Mouse (Mus musculus) myocyte (in vitro differentiated cells): ENCODE measurements around the gene Prim2. TPM values are rescaled to one million over a fixed set of nuclear protein-coding genes. Genes with fewer than 3 reads are reported as not detected.

Experiments
- H3K27me3 ChIP-seq: one replicate; pipeline ENCODE4 v1.6.1; 2011; ENCODE audit not compliant: control insufficient read depth, insufficient read depth, insufficient read length
- H3K36me3 ChIP-seq: one replicate; pipeline ENCODE4 v1.6.1; 2011; ENCODE audit not compliant: control insufficient read depth, insufficient read depth
- H3K4me2 ChIP-seq: one replicate; pipeline ENCODE4 v1.6.1; 2011; ENCODE audit warnings: low read depth, control low read depth
- H3K4me3 ChIP-seq: one replicate; pipeline ENCODE4 v1.5.1; 2011; ENCODE audit warnings: mild to moderate bottlenecking, control low read depth, moderate library complexity
- H3K79me2 ChIP-seq: one replicate; pipeline ENCODE4 v1.6.1; 2011; ENCODE audit not compliant: control insufficient read depth, insufficient read depth
- H3ac ChIP-seq: one replicate; pipeline ENCODE4 v1.6.1; 2011; ENCODE audit not compliant: control insufficient read depth, insufficient read length
- CEBPB ChIP-seq: IDR thresholded peaks from 2 replicates; pipeline ENCODE4 v1.6.1; 2011; ENCODE audit warnings: mild to moderate bottlenecking, moderate library complexity; ENCODE audit not compliant: poor library complexity, insufficient read depth, severe bottlenecking
- E2F4 ChIP-seq: IDR thresholded peaks from one replicate; pipeline ENCODE4 v1.6.1; 2011; ENCODE audit warnings: mild to moderate bottlenecking, control low read depth, moderate library complexity; ENCODE audit not compliant: insufficient read depth
- MAX ChIP-seq: IDR thresholded peaks from one replicate; pipeline ENCODE4 v1.6.1; 2011; ENCODE audit warnings: low read depth, mild to moderate bottlenecking, control low read depth
- MYOD1 ChIP-seq, 3 experiments: IDR thresholded peaks; one replicate each; pipeline ENCODE4 v1.6.1; 2011; ENCODE audit warnings: control low read depth in 2 of 3, low read depth in 2 of 3, mild to moderate bottlenecking in 2 of 3, moderate library complexity in 1 of 3; ENCODE audit not compliant: insufficient read length in 2 of 3, control insufficient read depth in 1 of 3
- MYOG ChIP-seq, 3 experiments: IDR thresholded peaks; one replicate each; pipeline ENCODE4 v1.6.1; 2011; ENCODE audit warnings: control low read depth in 2 of 3, low read depth in 2 of 3, mild to moderate bottlenecking in 2 of 3; ENCODE audit not compliant: insufficient read length in 2 of 3, control insufficient read depth in 1 of 3, insufficient read depth in 1 of 3
- POLR2A ChIP-seq: IDR thresholded peaks from one replicate; pipeline ENCODE4 v1.6.1; 2011; ENCODE audit warnings: low read depth, mild to moderate bottlenecking, control low read depth, moderate library complexity; ENCODE audit not compliant: insufficient read length
- POLR2AphosphoS2 ChIP-seq: IDR thresholded peaks from one replicate; pipeline ENCODE4 v1.6.1; 2011; ENCODE audit warnings: low read depth, control low read depth; ENCODE audit not compliant: insufficient read length
- REST ChIP-seq: IDR thresholded peaks from one replicate; pipeline ENCODE4 v1.6.1; 2011; ENCODE audit warnings: mild to moderate bottlenecking, control low read depth, moderate library complexity; ENCODE audit not compliant: insufficient read depth, insufficient read length
- SRF ChIP-seq: IDR thresholded peaks from one replicate; pipeline ENCODE4 v1.6.1; 2011; ENCODE audit warnings: low read depth; ENCODE audit not compliant: control insufficient read depth, insufficient read length
- TCF12 ChIP-seq: IDR thresholded peaks from one replicate; pipeline ENCODE4 v1.6.1; 2011; ENCODE audit warnings: mild to moderate bottlenecking, control low read depth; ENCODE audit not compliant: poor library complexity, insufficient read depth, severe bottlenecking
- TCF3 ChIP-seq: IDR thresholded peaks from one replicate; pipeline ENCODE4 v1.6.1; 2011; ENCODE audit warnings: low read depth, control low read depth; ENCODE audit not compliant: insufficient read length
- USF1 ChIP-seq: IDR thresholded peaks from one replicate; pipeline ENCODE4 v1.6.1; 2011; ENCODE audit warnings: low read depth, mild to moderate bottlenecking, control low read depth, moderate library complexity
- polyA plus RNA-seq: library from polyadenylated mRNA; unstranded; fragments of >200 nt; fragmentation: generic; extraction: Trizol; gene quantifications from one replicate; pipeline ENCODE4 v1.2.1, GENCODE M21; 2012; ENCODE audit warnings: missing spikeins

Prim2 gene
- polyA plus RNA-seq, 1 experiment = 8.2 TPM

GRCm38 (mm10) chr1:33688810-33689209 is 19.2 kb upstream of the Prim2 start:
- no peak overlapping the region for H3K4me3 ChIP-seq
- no peaks in the 10 kb centered on the region for H3K27me3 ChIP-seq
- H3ac ChIP-seq = no peak overlapping the region
- no peaks in the 10 kb centered on the region for H3K79me2 ChIP-seq
- H3K36me3 ChIP-seq = no peaks in the 10 kb centered on the region
- H3K4me2 ChIP-seq = no peak overlapping the region
- TF ChIP-seq POLR2AphosphoS2 = no peak
- TF ChIP-seq MYOD1 (IDR thresholded peaks at IDR 0.05; ENCODE audit: control insufficient read depth in 1 of 3, insufficient read length in 2 of 3, low read depth in 2 of 3) = no peak
- TF ChIP-seq MAX = no peak
- TF ChIP-seq SRF = no peak
- no peak for TF ChIP-seq E2F4
- no peak for TF ChIP-seq REST
- TF ChIP-seq POLR2A = no peak
- no peak for TF ChIP-seq TCF3
- no peak for TF ChIP-seq USF1
- TF ChIP-seq MYOG (IDR thresholded peaks at IDR 0.05; ENCODE audit: control insufficient read depth in 1 of 3, insufficient read depth in 1 of 3, insufficient read length in 2 of 3, low read depth in 2 of 3) = no peak
- no peak for TF ChIP-seq TCF12

DNA sequence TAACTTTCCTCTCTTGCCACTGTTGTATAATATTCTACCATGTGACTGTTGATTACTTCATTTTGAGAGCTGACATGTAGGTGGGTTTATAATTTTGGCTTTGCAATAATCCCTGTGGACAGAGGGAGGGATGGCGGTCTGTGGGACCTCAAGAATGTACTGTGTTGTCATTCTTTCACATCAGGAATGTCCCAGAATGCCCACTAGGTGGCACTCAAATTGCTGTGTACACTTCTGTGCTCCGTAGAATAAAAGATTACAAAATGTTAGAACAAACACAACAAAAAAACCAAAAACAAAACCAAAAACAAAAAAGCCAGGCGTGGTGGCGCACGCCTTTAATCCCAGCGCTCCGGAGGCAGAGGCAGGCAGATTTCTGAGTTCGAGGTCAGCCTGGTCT is 14.9 kb upstream of the Prim2 start:
- Histone ChIP-seq H3K79me2 (no peaks in the 10 kb centered on the region), H3K4me3 (no peak overlapping the region), H3ac (no peak overlapping the region), H3K36me3 (no peaks in the 10 kb centered on the region), H3K27me3 (no peaks in the 10 kb centered on the region), H3K4me2 (peak overlapping the region; percentile 19)
- TF ChIP-seq TCF12 (no peak), SRF (no peak), REST (no peak), TCF3 (no peak), MYOD1 (IDR thresholded peaks at IDR 0.05; ENCODE audit: control insufficient read depth in 1 of 3, insufficient read length in 2 of 3, low read depth in 2 of 3) (no peak), POLR2A (no peak), USF1 (no peak), CEBPB (no peak), E2F4 (no peak), POLR2AphosphoS2 (no peak)

DNA sequence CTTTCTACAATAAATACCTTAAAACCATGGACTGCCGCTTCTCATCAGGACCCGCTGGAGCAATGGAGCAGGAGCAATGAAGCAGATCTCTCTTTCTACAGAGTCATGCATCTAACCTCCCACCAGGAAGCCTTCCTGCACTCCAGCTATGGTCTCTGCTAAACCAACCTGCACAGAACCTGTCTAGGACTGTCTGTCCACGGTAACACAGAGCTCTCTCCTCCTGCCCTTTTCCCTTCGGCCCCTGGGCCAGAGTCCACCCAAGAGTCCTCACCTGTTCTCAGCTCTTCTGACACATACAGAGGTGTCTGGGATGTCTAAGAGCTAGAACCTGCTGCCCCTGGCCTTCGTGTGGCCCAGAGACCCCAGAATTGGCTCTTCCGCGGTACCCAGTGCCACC is 11.3 kb upstream of the Prim2 start:
- TF ChIP-seq TCF12 (no peak), MAX (no peak), SRF (no peak), CEBPB (no peak), MYOG (IDR thresholded peaks at IDR 0.05; ENCODE audit: control insufficient read depth in 1 of 3, insufficient read depth in 1 of 3, insufficient read length in 2 of 3, low read depth in 2 of 3) (no peak), POLR2A (no peak), REST (no peak), TCF3 (no peak), E2F4 (no peak), USF1 (no peak), POLR2AphosphoS2 (no peak), MYOD1 (IDR thresholded peaks at IDR 0.05; ENCODE audit: control insufficient read depth in 1 of 3, insufficient read length in 2 of 3, low read depth in 2 of 3) (no peak)
- Histone ChIP-seq H3K36me3 (no peaks in the 10 kb centered on the region), H3K4me2 (no peak overlapping the region), H3K27me3 (no peaks in the 10 kb centered on the region), H3ac (no peak overlapping the region), H3K4me3 (no peak overlapping the region), H3K79me2 (no peaks in the 10 kb centered on the region)

GRCm38 (mm10) chr1:33680435-33680834 is 10.8 kb upstream of the Prim2 start:
- Histone ChIP-seq H3K79me2 (no peaks in the 10 kb centered on the region), H3K27me3 (no peaks in the 10 kb centered on the region), H3ac (no peak overlapping the region), H3K36me3 (no peaks in the 10 kb centered on the region), H3K4me2 (no peak overlapping the region), H3K4me3 (no peak overlapping the region)
- TF ChIP-seq TCF3 = no peak
- no peak for TF ChIP-seq MYOG (IDR thresholded peaks at IDR 0.05; ENCODE audit: control insufficient read depth in 1 of 3, insufficient read depth in 1 of 3, insufficient read length in 2 of 3, low read depth in 2 of 3)
- TF ChIP-seq TCF12 = no peak
- TF ChIP-seq POLR2A = no peak
- TF ChIP-seq MAX = no peak
- no peak for TF ChIP-seq REST
- TF ChIP-seq POLR2AphosphoS2 = no peak
- TF ChIP-seq SRF = no peak
- no peak for TF ChIP-seq MYOD1 (IDR thresholded peaks at IDR 0.05; ENCODE audit: control insufficient read depth in 1 of 3, insufficient read length in 2 of 3, low read depth in 2 of 3)
- TF ChIP-seq CEBPB = no peak

DNA sequence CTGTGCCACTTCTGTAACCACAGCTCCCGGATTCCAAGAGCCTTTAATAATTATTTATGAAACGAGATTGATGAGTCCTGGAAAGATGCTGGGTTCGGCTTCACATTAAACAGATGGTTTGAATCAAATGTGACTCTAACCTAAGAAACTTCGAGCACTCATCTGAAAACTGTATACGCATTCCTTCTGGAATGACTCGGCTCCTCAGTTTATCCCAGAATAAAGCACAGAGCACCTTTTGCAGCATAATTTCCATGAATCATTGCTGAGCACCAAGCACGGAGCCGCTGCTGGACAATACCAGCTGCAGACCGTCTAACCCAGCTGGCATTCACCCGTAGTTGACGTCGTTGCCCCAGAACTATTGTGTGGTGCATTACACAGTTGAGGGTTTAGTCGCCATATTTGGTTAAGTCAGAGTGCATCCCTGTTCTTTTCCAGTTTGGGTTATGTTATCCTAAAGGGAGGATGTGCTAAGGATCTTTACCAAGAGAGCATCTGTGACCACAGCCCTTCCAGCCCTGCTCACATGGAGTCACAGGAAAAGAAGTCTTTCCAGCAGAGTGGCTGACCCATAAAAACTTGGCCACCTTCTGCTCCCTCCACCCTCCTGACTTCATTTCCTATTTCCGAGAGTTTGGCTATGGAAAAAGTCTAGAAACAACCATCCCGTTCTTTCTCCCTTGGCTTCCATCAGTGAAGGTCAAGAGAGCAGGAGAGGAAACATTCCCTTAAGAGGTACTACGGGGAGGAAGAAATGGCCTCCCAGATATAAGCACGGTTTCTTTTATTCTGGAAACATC is 3.8 kb upstream of the Prim2 start:
- H3K4me3 ChIP-seq = no peak overlapping the region
- H3K79me2 ChIP-seq = no peaks in the 10 kb centered on the region
- H3K4me2 ChIP-seq = peak overlapping the region; percentile 53
- no peak overlapping the region for H3ac ChIP-seq
- no peaks in the 10 kb centered on the region for H3K36me3 ChIP-seq
- TF ChIP-seq SRF = peak; percentile 24
- TF ChIP-seq USF1 = no peak
- no peak for TF ChIP-seq MAX
- no peak for TF ChIP-seq CEBPB
- no peak for TF ChIP-seq TCF12
- no peak for TF ChIP-seq POLR2A
- no peak for TF ChIP-seq REST
- TF ChIP-seq MYOG (IDR thresholded peaks at IDR 0.05; ENCODE audit: control insufficient read depth in 1 of 3, insufficient read depth in 1 of 3, insufficient read length in 2 of 3, low read depth in 2 of 3) = no peak
- TF ChIP-seq E2F4 = no peak
- no peak for TF ChIP-seq TCF3
- TF ChIP-seq MYOD1 (IDR thresholded peaks at IDR 0.05; ENCODE audit: control insufficient read depth in 1 of 3, insufficient read length in 2 of 3, low read depth in 2 of 3) = peak in 1 of 3 experiments; percentile 29
- no peaks in the 10 kb centered on the region for H3K27me3 ChIP-seq
